Mouse (Mus musculus) embryonic fibroblast, embryonic 13.5 days (primary cell): ENCODE data around the gene Lrrc28.

Source experiments
- CTCF ChIP-seq: IDR thresholded peaks from 2 replicates; pipeline ENCODE4 v1.5.1; 2011; ENCODE audit warnings: mild to moderate bottlenecking, control low read depth, low read length, moderate library complexity, borderline replicate concordance; ENCODE audit not compliant: insufficient read depth
- POLR2A ChIP-seq: IDR thresholded peaks from 2 replicates; pipeline ENCODE4 v1.6.1; 2011; ENCODE audit warnings: low read depth, mild to moderate bottlenecking, control low read depth, low read length, moderate library complexity

- TF ChIP-seq CTCF, result no peak
- no peak for TF ChIP-seq POLR2A
Measured at GRCm38 (mm10) chr7:67558230-67558629, 86.8 kb downstream of the Lrrc28 start.
